Mouse (Mus musculus) embryo, embryonic 10.5 days (tissue): ENCODE data around the gene Gab2.

Experiments
- DNase-seq: peaks from one replicate; pipeline ENCODE4 v3.0.0-alpha.2; 2015; ENCODE audit warnings: low spot score

Gene Gab2

GRCm38 (mm10) chr7:97081242-97081958 lies at the start of gene Gab2:
Gene Gab2 (plus strand): TSS chr7:97081586.
- peak; percentile 81 for DNase-seq

GRCm38 (mm10) chr7:97032412-97032811 lies 49.0 kb upstream of the Gab2 start:
- no peak for DNase-seq

GRCm38 (mm10) chr7:97039641-97040040 lies 41.7 kb upstream of the Gab2 start:
- DNase-seq = peak; percentile 17

GRCm38 (mm10) chr7:97041868-97042449 lies 39.4 kb upstream of the Gab2 start:
- DNase-seq = no peak

GRCm38 (mm10) chr7:97042981-97043380 lies 38.4 kb upstream of the Gab2 start:
- DNase-seq = no peak

- DNase-seq = no peak
These were observed 20.4 kb upstream of the Gab2 start for GRCm38 (mm10) chr7:97060966-97061365.

- DNase-seq = no peak
These were observed 9.9 kb upstream of the Gab2 start for GRCm38 (mm10) chr7:97071512-97071911.

GRCm38 (mm10) chr7:97072061-97072460 lies 9.3 kb upstream of the Gab2 start:
- no peak for DNase-seq

GRCm38 (mm10) chr7:97074974-97075373 lies 6.4 kb upstream of the Gab2 start:
- no peak for DNase-seq

- DNase-seq = no peak
These were observed 4.4 kb upstream of the Gab2 start for GRCm38 (mm10) chr7:97076977-97077376.

GRCm38 (mm10) chr7:97078685-97079084 lies 2.7 kb upstream of the Gab2 start:
- no peak for DNase-seq

- DNase-seq = peak; percentile 71
These were observed 2.2 kb upstream of the Gab2 start for GRCm38 (mm10) chr7:97079145-97079544.

- DNase-seq = no peak
These were observed 1.6 kb upstream of the Gab2 start for GRCm38 (mm10) chr7:97079651-97080365.

GRCm38 (mm10) chr7:97080621-97081241 lies 655 bp upstream of the Gab2 start:
- no peak for DNase-seq

- no peak for DNase-seq
These were observed 503 bp downstream of the Gab2 start for GRCm38 (mm10) chr7:97081959-97082218.

- DNase-seq = peak; percentile 74
These were observed 1.1 kb downstream of the Gab2 start for GRCm38 (mm10) chr7:97082219-97083101.

- DNase-seq = no peak
These were observed 2.2 kb downstream of the Gab2 start for GRCm38 (mm10) chr7:97083579-97083978.

- DNase-seq = no peak
These were observed 2.8 kb downstream of the Gab2 start for GRCm38 (mm10) chr7:97084181-97084580.

GRCm38 (mm10) chr7:97085291-97085690 lies 3.9 kb downstream of the Gab2 start:
- peak; percentile 66 for DNase-seq

GRCm38 (mm10) chr7:97094241-97094640 lies 12.9 kb downstream of the Gab2 start:
- no peak for DNase-seq

GRCm38 (mm10) chr7:97108119-97108518 lies 26.7 kb downstream of the Gab2 start:
- no peak for DNase-seq

GRCm38 (mm10) chr7:97128949-97129348 lies 47.6 kb downstream of the Gab2 start:
- DNase-seq = no peak
